Mouse (Mus musculus): ENCODE results near the gene Ganab.
"Not testable (repeated sequence)": the region's sequence is repeated elsewhere in the genome, so short reads cannot be mapped to it uniquely, and the experiment has no call there.

Ganab gene

DNA sequence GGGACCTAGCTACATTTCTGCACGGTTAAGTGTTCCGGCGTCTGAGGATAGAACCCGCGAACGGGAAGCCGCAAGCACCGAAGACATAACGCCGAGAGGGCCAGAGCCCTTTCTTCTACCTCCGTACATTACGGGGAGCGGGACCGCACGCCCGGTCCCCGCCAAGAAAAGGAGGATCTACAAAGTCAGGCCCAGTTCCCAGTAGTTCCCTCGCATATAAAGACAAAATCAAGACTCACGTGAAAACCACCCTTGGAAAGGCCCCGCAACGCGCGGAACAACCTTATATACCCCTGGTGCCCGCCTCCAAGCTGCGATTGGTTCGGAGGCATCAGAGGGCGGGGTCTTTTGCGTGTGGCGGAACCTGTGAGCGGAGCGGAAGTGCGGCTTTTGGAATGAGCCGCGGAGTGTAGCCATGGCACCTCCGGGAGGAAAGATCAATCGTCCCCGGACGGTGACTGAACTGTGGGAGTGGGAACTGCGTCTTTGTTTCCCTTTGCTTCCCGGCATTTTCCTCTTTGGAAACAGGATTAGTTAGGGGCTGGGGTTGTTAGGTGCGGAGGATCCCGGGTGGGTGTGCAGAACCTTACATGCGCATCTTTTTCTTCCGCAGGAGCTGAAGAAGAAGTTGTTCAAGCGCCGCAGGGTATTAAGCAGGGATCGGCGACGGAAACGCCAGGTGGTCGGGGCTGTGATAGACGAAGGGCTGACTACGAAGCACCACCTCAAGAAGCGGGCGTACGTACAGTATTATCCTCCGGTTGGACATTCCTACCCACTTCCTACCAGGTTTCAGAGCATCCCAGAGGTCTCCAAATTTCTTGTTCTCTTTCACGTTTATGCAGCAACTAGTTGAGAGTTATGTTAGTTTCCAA lies 9.1 kb upstream of the Ganab start, which contains the start of the genes 1810009A15Rik and Gm49416:
Gene 1810009A15Rik, plus strand, starts transcription at position 343 of the 875 bp plus-strand sequence.
Gene Gm49416, plus strand, starts transcription at position 416 of the 875 bp plus-strand sequence.
- DNase-seq (ENCODE audit: low spot score in 2 of 2): peak; percentile 92 to 93

DNA sequence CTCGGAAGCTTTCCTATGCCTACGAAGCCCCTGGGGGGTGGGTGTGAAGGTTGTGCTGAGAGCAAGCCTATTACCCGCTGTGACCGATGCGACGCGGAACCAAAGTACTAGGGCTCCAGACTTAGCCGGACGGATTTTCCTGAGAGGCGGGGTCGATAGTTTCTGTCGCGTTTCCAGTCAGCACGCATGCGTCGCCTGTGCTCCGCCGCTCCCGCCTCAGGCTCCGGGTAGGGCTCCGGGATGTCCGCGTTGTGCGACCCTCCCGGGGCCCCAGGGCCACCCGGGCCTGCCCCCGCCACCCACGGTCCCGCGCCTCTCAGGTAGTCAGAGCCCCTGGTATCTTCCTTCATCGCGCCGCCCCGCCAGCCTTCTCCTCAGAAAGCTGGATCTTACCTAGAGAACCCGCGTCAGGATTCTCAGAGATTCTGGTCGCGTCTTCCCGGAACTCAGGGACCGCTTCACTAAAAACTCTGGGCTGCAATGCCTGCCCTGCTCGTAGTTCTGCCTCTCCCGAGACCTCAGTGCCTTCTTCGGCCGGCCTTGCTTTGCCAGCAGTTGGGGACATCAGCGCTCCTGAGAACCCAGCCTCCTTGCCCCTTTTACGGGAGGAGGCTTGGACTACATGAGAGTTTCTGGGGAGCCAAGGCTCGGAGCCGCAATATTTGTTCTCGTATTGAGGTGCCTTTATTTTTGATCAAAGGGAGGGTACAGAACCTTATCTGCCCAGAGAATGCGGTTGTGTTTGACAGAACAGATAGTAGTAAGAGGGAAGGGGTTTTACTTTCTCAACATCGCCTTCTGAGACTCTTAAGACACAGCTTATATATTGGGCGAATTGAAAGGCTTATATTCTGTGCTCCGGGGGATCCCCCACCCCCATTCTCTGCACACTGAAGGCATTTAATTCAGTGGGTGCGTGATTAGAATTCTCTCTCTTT lies 4.8 kb upstream of the Ganab start, which contains the start of gene Ints5:
Gene Ints5, plus strand, starts transcription at position 177 of the 938 bp plus-strand sequence.
- DNase-seq (ENCODE audit: low spot score in 2 of 2): peak; percentile 88 to 90

GRCm38 (mm10) chr19:8895397-8895960 lies 2.4 kb upstream of the Ganab start:
- DNase-seq (ENCODE audit: low spot score in 2 of 2): no peak

DNA sequence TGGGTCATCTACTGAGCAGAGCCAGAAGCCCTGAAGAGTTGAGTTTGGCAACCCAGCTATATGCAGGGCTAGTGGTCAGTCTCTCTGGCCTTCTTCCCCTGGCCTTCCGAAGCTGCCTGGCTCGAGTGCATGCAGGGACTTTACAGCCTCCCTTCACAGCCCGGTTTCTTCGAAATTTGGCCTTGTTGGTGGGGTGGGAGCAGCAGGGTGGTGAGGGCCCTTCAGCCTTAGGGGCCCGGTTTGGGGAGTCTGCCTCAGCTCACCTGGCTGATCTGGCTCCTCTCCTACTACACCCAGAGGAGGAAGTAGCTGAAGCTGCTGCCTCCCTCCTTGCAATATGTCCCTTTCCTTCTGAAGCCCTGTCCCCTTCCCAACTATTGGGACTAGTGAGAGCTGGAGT lies 1.6 kb upstream of the Ganab start:
- not testable (repeated sequence) for DNase-seq (ENCODE audit: low spot score in 2 of 2)

DNA sequence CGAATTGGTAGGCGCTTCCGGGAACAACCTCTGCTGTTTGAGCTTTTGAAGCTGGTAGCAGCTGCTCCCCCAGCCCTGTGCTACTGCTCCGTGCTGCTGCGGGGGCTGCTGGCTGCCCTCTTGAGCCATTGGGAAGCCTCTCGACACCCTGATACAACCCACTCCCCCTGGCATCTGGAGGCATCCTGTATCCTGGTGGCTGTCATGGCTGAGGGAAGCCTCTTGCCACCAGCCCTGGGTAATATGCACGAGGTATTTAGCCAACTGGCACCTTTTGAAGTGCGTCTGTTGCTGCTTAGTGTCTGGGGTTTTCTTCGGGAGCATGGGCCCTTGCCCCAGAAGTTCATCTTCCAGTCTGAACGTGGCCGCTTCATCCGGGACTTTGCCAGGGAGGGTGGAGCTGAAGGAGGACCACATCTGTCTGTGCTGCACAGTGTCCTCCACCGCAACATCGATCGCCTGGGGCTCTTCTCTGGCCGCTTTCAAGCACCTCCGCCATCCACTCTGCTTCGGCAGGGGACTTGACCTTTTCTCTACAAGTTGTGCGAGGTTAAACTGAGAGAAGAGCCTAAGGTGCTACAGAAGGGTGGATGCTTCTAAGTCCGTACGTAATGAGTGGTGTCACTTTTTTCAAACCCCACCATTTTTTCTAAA lies 533 bp upstream of the Ganab start:
- DNase-seq (ENCODE audit: low spot score in 2 of 2): peak; percentile 35 to 42

- DNase-seq (ENCODE audit: low spot score in 2 of 2): no peak
These were observed 705 bp downstream of the Ganab start for GRCm38 (mm10) chr19:8898576-8898975.

- DNase-seq (ENCODE audit: low spot score in 2 of 2): no peak
These were observed 1.2 kb downstream of the Ganab start for GRCm38 (mm10) chr19:8899079-8899478.

DNA sequence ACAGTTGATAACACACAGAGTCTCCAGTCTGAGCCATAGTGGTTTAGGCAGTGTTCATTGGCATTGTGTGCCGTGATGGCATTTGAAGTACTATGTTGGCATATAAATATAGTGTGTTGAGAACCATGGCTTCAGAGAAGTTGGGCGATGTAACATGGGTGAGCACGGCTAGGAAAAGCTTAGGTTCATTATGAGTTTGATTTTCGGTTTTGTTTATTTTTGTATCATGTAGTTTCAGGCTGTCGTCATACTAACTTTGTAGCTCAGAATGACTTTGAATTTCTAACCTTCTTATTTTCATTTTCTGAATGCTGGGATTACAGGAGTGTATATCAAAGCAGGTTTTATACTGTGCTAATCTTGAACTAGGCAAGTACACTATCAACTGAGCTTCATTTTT lies 5.5 kb downstream of the Ganab start:
- DNase-seq (ENCODE audit: low spot score in 2 of 2): no peak

DNA sequence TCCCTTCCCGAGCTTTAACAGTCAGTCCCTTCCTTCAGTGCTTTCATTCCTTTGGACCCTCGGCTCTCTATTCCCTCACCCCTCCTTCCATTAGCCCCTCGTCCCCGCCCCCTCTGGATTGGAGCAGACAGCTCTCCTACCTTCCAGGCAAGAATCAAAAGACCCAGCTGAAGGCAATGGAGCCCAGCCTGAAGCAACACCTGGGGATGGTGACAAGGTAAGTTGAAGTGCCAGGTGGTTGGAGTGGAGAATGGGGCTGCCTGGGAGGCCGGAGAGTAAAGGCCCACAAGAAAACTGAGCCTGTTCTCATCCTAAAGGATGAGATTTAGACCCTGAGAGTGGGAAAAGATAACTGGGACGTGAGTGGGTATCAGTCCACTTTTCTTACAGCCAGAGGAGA lies 10.7 kb downstream of the Ganab start:
- DNase-seq (ENCODE audit: low spot score in 2 of 2): no peak

DNA sequence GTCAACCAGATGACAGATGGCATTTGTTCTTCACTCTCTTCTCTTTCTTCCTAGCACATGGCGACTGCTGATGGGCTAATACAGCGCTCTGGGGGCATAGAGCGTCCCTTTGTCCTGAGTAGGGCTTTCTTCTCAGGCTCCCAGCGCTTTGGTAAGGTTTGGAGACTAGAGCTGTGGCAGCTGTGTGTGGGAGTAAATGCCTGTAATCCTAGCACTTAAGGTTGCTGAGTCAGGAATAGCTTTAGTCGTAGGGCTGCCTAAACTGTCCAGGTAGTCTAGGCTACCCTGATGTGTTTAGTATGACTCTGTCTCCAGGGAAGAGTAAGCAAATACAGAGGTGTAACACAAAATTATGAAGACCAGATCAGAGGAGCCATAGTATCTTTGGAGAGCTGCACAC lies 13.9 kb downstream of the Ganab start:
- peak in 1 of 2 experiments; percentile 71 for DNase-seq (ENCODE audit: low spot score in 2 of 2)

DNA sequence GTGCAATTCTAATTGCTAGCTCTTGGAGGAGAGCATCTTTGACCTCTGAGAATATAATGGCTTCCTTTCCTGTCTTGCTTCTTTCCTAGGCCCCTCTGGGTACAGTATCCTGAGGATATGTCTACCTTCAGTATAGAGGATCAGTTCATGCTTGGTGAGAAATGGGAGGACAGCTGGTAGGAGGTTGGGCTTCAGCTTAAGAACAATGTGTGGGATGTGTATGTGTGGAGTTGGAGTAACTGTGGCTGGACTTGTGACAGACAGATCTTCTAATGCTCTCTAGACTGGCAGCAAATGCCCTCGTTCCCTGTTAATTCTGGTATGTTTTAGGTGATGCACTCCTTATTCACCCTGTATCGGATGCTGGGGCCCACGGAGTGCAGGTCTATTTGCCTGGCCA lies 16.3 kb downstream of the Ganab start:
- no peak for DNase-seq (ENCODE audit: low spot score in 2 of 2)

DNA sequence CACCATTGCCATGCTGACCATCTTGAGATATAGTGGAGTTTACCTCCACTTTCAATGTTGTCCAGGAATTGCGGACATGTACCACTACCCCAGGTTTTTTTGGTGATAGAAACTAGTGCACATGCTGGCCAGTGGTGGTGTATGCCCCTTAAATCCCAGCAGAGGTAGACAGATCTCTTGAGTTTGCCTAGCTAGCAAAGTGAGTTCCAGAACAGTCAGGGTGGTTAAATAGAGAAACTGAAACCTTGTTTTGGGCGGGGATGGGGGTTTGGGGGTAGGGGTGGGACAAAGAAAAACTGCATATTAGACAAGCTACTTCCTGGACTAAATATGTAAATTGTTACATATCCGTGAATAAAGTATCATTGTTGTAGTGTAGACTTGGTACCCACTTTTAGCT lies 21.1 kb downstream of the Ganab start:
- DNase-seq (ENCODE audit: low spot score in 2 of 2): no peak

- no peak for DNase-seq (ENCODE audit: low spot score in 2 of 2)
These were observed 21.8 kb downstream of the Ganab start for GRCm38 (mm10) chr19:8919684-8920072.

GRCm38 (mm10) chr19:8920073-8920736 lies 22.3 kb downstream of the Ganab start, which contains the start of gene B3gat3:
TSS of gene B3gat3 (plus strand) at chr19:8920374.
- peak; percentile 94 to 96 for DNase-seq (ENCODE audit: low spot score in 2 of 2)

DNA sequence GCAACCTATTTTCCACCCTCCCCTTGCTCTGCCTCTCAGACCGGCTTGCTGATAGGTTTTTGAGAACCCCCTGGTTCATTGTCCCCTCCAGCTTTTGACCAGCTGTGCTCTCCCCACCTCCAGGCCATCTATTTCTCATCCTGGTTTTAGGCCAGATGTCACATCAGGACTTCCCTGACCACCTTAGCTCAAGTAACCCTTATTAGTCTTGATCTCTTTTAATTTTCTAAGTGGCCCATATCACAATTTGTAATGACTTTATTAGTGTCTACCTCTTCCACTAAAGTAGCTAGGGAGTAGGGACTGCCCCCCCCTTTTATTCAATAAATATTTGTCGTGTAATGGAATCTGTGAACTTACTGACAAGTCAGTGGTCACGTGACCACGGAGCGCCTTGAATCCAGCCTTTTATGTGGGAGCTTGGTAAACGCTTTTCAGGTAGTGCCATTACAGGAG lies 23.0 kb downstream of the Ganab start:
- DNase-seq (ENCODE audit: low spot score in 2 of 2): no peak

DNA sequence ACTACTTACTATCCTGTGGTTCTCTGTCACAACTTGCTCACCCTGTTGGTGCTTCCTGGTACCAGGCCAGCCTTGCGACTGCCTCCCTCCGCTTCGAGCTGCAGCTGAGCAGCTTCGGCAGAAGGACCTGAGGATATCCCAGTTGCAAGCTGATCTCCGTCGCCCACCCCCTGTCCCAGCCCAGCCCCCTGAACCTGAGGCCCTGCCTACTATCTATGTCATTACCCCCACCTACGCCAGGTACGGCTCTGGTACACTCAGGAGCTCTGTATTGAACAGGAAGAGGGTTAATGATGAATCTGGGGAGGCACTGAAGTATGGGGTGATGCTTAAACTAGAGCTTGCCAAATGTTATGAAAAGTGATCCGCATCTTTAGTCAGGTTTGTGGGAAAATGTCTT lies 23.9 kb downstream of the Ganab start:
- no peak for DNase-seq (ENCODE audit: low spot score in 2 of 2)

DNA sequence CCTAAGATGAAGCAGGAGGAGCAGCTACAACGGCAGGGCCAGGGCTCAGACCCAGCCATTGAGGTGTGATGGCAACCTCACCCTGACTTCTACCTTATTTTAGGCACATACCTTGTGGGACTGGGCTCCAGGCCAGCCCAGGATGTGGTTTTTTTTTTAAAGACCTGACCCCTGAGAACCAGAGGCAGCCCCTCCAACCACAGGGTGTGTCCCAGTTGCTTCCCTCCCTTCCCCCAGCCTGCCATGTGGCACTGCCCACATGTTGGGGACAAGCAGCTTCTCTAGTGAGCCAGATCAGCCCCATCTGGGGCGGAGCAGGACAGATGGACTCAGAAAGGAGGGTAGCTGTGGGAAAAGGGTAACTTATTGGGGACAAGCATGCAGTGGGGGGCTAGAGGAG lies 28.9 kb downstream of the Ganab start:
- DNase-seq (ENCODE audit: low spot score in 2 of 2): no peak

GRCm38 (mm10) chr19:8927891-8928525 lies 30.1 kb downstream of the Ganab start:
- DNase-seq (ENCODE audit: low spot score in 2 of 2): no peak

- no peak for DNase-seq (ENCODE audit: low spot score in 2 of 2)
These were observed 30.9 kb downstream of the Ganab start for GRCm38 (mm10) chr19:8928689-8929223.

Data from frontal cortex, postnatal 36 days (tissue).